Mouse (Mus musculus) stomach, embryonic 14.5 days (tissue): ENCODE results near the gene Vps72. TPM values are rescaled to one million over a fixed set of nuclear protein-coding genes. Genes with fewer than 3 reads are reported as not detected.

Experiments used
- ATAC-seq: fragments of 200-750 bp; cut with Nextera tagmentation; 2 replicates; pipeline ENCODE4 v1.8.0; 2017; ENCODE audit warnings: low read depth, moderate TSS enrichment; ENCODE audit not compliant: insufficient number of reproducible peaks, insufficient read depth, low FRiP score
- H3K27ac ChIP-seq: fragments of 300-500 bp; sonication (generic); 2 replicates; pipeline ENCODE4 v1.5.1; 2014; ENCODE audit warnings: mild to moderate bottlenecking, low read length, moderate library complexity, mixed read lengths
- H3K27me3 ChIP-seq: fragments of 300-500 bp; sonication (generic); 2 replicates; pipeline ENCODE4 v1.6.1; 2014; ENCODE audit warnings: low read length, control low read depth, mixed read lengths; ENCODE audit not compliant: control insufficient read depth, insufficient read depth
- H3K36me3 ChIP-seq: fragments of 300-500 bp; sonication (generic); 2 replicates; pipeline ENCODE4 v1.6.1; 2014; ENCODE audit warnings: mild to moderate bottlenecking, control low read depth, low read length, moderate library complexity, mixed read lengths; ENCODE audit not compliant: control insufficient read depth, insufficient read depth
- H3K4me1 ChIP-seq: fragments of 300-500 bp; sonication (generic); 2 replicates; pipeline ENCODE4 v1.6.1; 2014; ENCODE audit warnings: low read length, control low read depth, mixed read lengths; ENCODE audit not compliant: control insufficient read depth, insufficient read depth
- H3K4me2 ChIP-seq: fragments of 300-500 bp; sonication (generic); replicated peaks from 2 replicates; pipeline ENCODE4 v1.6.1; 2014; ENCODE audit warnings: low read depth, low read length, control low read depth
- H3K4me3 ChIP-seq: fragments of 300-500 bp; sonication (generic); 2 replicates; pipeline ENCODE4 v1.5.1; 2014; ENCODE audit warnings: low read depth, low read length, control low read depth
- H3K9ac ChIP-seq: fragments of 300-500 bp; sonication (generic); replicated peaks from 2 replicates; pipeline ENCODE4 v1.6.1; 2014; ENCODE audit warnings: low read depth, mild to moderate bottlenecking, control low read depth, low read length, moderate library complexity, mixed read lengths
- H3K9me3 ChIP-seq: fragments of 300-500 bp; sonication (generic); 2 replicates; pipeline ENCODE4 v1.6.1; 2016; ENCODE audit warnings: low read depth, low read length, control low read depth; ENCODE audit not compliant: control insufficient read depth
- WGBS: fragments of 180-500 bp; shearing (Covaris S2); extraction: QIAGEN DNeasy Blood & Tissue Kit; methylation state at CpG from one replicate; pipeline ENCODE4 v1.1.7; 2014; 5-methylcytosine and 5-hydroxymethylcytosine counted together
- microRNA-seq: library from miRNA; unstranded; fragments of <30 nt; microRNA quantifications from one replicate; pipeline ENCODE4, GENCODE M21; 2016
- polyA plus RNA-seq: library from polyadenylated mRNA; unstranded; fragments of >200 nt; fragmentation: Nextera tagmentation; extraction: Ambion mirVana; gene quantifications from 2 replicates; pipeline ENCODE4 v1.2.1, GENCODE M21; 2014

Vps72 gene
- polyA plus RNA-seq, 1 experiment from 2014 or later, result 156 TPM

- Histone ChIP-seq H3K9ac (no peak overlapping the region), H3K36me3 (peaks cover 3% of the 10 kb centered on the region; the same call in 1 of the 2 replicates)
- WGBS, result 48% methylated on average over 11 of the region's 11 CpGs
Observed at GRCm38 (mm10) chr3:95163419-95164255, 52.8 kb downstream of the Vps72 start.

GRCm38 (mm10) chr3:95164256-95164550 lies 53.4 kb downstream of the Vps72 start:
- peaks cover 3% of the 10 kb centered on the region; the same call in 1 of the 2 replicates for H3K36me3 ChIP-seq
- H3K27ac ChIP-seq, result no peak overlapping the region
- peaks cover 28% of the 10 kb centered on the region; the same call in 1 of the 2 replicates for H3K4me1 ChIP-seq
- H3K9ac ChIP-seq, result no peak overlapping the region
- H3K9me3 ChIP-seq, result no peaks in the 10 kb centered on the region
- no peak for ATAC-seq
- WGBS, result 60% methylated on average over 5 of the region's 5 CpGs
- H3K4me2 ChIP-seq, result no peak overlapping the region
- H3K27me3 ChIP-seq, result no peaks in the 10 kb centered on the region
- H3K4me3 ChIP-seq, result no peak overlapping the region

More at GRCm38 (mm10) chr3:95163419-95164255, 52.8 kb downstream of the Vps72 start:
- peaks cover 28% of the 10 kb centered on the region; the same call in 1 of the 2 replicates for H3K4me1 ChIP-seq
- H3K4me2 ChIP-seq, result peak overlapping the region; percentile 10; the same call in 1 of the 2 replicates
- ATAC-seq, result no peak
- H3K9me3 ChIP-seq, result no peaks in the 10 kb centered on the region
- no peak overlapping the region for H3K4me3 ChIP-seq
- H3K27ac ChIP-seq, result no peak overlapping the region
- no peaks in the 10 kb centered on the region for H3K27me3 ChIP-seq

- 80% methylated on average over 5 of the region's 5 CpGs for WGBS
- Histone ChIP-seq H3K4me2 (no peak overlapping the region), H3K4me1 (peaks cover 24% of the 10 kb centered on the region; the same call in 1 of the 2 replicates), H3K9ac (no peak overlapping the region), H3K36me3 (peaks cover 9% of the 10 kb centered on the region), H3K9me3 (no peaks in the 10 kb centered on the region), H3K27ac (no peak overlapping the region), H3K27me3 (no peaks in the 10 kb centered on the region), H3K4me3 (no peak overlapping the region)
- no peak for ATAC-seq
Observed at GRCm38 (mm10) chr3:95164840-95165239, 54.0 kb downstream of the Vps72 start.

- Histone ChIP-seq H3K27me3 (peaks cover 14% of the 10 kb centered on the region), H3K9me3 (no peaks in the 10 kb centered on the region), H3K4me1 (0 out of 2 replicates have a peak, but pooled peaks cover 8% of the 10 kb centered on the region), H3K4me2 (no peak overlapping the region), H3K36me3 (peaks cover 37% of the 10 kb centered on the region), H3K27ac (no peak overlapping the region), H3K9ac (no peak overlapping the region), H3K4me3 (no peak overlapping the region)
- ATAC-seq, result no peak
- WGBS, result 91% methylated on average over 10 of the region's 10 CpGs
Observed at GRCm38 (mm10) chr3:95169996-95170395, 59.2 kb downstream of the Vps72 start.

- no peak overlapping the region for H3K4me2 ChIP-seq
- peaks cover 14% of the 10 kb centered on the region for H3K27me3 ChIP-seq
- no peak for ATAC-seq
- 0 out of 2 replicates have a peak, but pooled peaks cover 8% of the 10 kb centered on the region for H3K4me1 ChIP-seq
- H3K9ac ChIP-seq, result no peak overlapping the region
- H3K36me3 ChIP-seq, result peaks cover 37% of the 10 kb centered on the region
- H3K27ac ChIP-seq, result no peak overlapping the region
- 77% methylated on average over 6 of the region's 6 CpGs for WGBS
- H3K9me3 ChIP-seq, result no peaks in the 10 kb centered on the region
- H3K4me3 ChIP-seq, result no peak overlapping the region
Observed at GRCm38 (mm10) chr3:95171105-95171504, 60.3 kb downstream of the Vps72 start.

Small RNA genes lying within 50 kb of the gene (microRNA-seq; reads per million reads assigned to microRNA genes)
- gene Mir8099-1, result not detected

Other genes starting within 250 kb of the Vps72 start
- 334 and 336 TPM in 2 replicates for gene Psmb4, start 224.1 kb upstream of the Vps72 start, polyA plus RNA-seq
- 86.2 and 89.6 TPM in 2 replicates for gene Selenbp1, start 178.0 kb upstream of the Vps72 start, polyA plus RNA-seq
- gene Rfx5, start 156.9 kb upstream of the Vps72 start, polyA plus RNA-seq, result 12.8 and 14.5 TPM in 2 replicates
- gene Pi4kb, start 136.3 kb upstream of the Vps72 start, polyA plus RNA-seq, result 24.7 and 32.8 TPM in 2 replicates
- 30.3 and 34.9 TPM in 2 replicates for gene Zfp687, start 95.6 kb upstream of the Vps72 start, polyA plus RNA-seq
- 229 and 231 TPM in 2 replicates for gene Psmd4, start 68.4 kb upstream of the Vps72 start, polyA plus RNA-seq
- 14.6 and 14.9 TPM in 2 replicates for gene Pip5k1a, start 4.1 kb upstream of the Vps72 start, polyA plus RNA-seq
- 0.83 and 1.8 TPM in 2 replicates for gene Tmod4, start 13.5 kb downstream of the Vps72 start, polyA plus RNA-seq
- gene Scnm1, start 23.0 kb downstream of the Vps72 start, polyA plus RNA-seq, result 67.7 and 73.7 TPM in 2 replicates
- gene Lysmd1, start 23.1 kb downstream of the Vps72 start, polyA plus RNA-seq, result 9.2 and 10.9 TPM in 2 replicates
- 4.2 and 4.7 TPM in 2 replicates for gene Tnfaip8l2, start 31.3 kb downstream of the Vps72 start, polyA plus RNA-seq
- gene Sema6c, start 49.4 kb downstream of the Vps72 start, polyA plus RNA-seq, result 5.8 and 6.7 TPM in 2 replicates
- gene Gabpb2, start 106.9 kb downstream of the Vps72 start, polyA plus RNA-seq, result 15.1 and 18.4 TPM in 2 replicates
- gene Cdc42se1, start 117.7 kb downstream of the Vps72 start, polyA plus RNA-seq, result 125 and 126 TPM in 2 replicates
- 38.9 and 42.4 TPM in 2 replicates for gene Mllt11, start 121.1 kb downstream of the Vps72 start, polyA plus RNA-seq
- gene Gm128, start 130.6 kb downstream of the Vps72 start, polyA plus RNA-seq, result 0.71 and 1.3 TPM in 2 replicates
- gene Bnipl, start 140.2 kb downstream of the Vps72 start, polyA plus RNA-seq, result 8.2 and 8.4 TPM in 2 replicates
- gene Mindy1, start 170.3 kb downstream of the Vps72 start, polyA plus RNA-seq, result 47.1 and 51.1 TPM in 2 replicates
- gene Prune1, start 171.1 kb downstream of the Vps72 start, polyA plus RNA-seq, result 20.1 and 23.1 TPM in 2 replicates
- 1.7 and 2.1 TPM in 2 replicates for gene Anxa9, start 196.2 kb downstream of the Vps72 start, polyA plus RNA-seq
- 136 and 146 TPM in 2 replicates for gene Cers2, start 203.8 kb downstream of the Vps72 start, polyA plus RNA-seq
- 50.8 and 51.8 TPM in 2 replicates for gene Setdb1, start 246.2 kb downstream of the Vps72 start, polyA plus RNA-seq